Mouse (Mus musculus) lung, postnatal 0 days (tissue): ENCODE results near the gene Myl10. TPM values are rescaled to one million over a fixed set of nuclear protein-coding genes. Genes with fewer than 3 reads are reported as not detected.

Experiments
- ATAC-seq: fragments of 200-750 bp; cut with Nextera tagmentation; 2 replicates; pipeline ENCODE4 v1.8.0; 2017; ENCODE audit warnings: moderate library complexity
- DNase-seq: peaks from one replicate; pipeline ENCODE4 v3.0.0-alpha.2; 2016; ENCODE audit warnings: low spot score
- H3K27ac ChIP-seq: fragments of 300-500 bp; sonication (generic); 2 replicates; pipeline ENCODE4 v1.5.1; 2014; ENCODE audit warnings: antibody characterized with exemption, mild to moderate bottlenecking, low read length, mixed read lengths
- H3K27me3 ChIP-seq: fragments of 300-500 bp; sonication (generic); replicated peaks from 2 replicates; pipeline ENCODE4 v1.6.1; 2014; ENCODE audit warnings: low read length, mixed read lengths; ENCODE audit not compliant: insufficient read depth
- H3K36me3 ChIP-seq: fragments of 300-500 bp; sonication (generic); 2 replicates; pipeline ENCODE4 v1.6.1; 2014; ENCODE audit warnings: low read length, mixed read lengths; ENCODE audit not compliant: insufficient read depth
- H3K4me1 ChIP-seq: fragments of 300-500 bp; sonication (generic); 2 replicates; pipeline ENCODE4 v1.6.1; 2014; ENCODE audit warnings: antibody characterized with exemption, low read depth, low read length, mixed read lengths; ENCODE audit not compliant: insufficient read depth
- H3K4me2 ChIP-seq: fragments of 300-500 bp; sonication (generic); replicated peaks from 2 replicates; pipeline ENCODE4 v1.6.1; 2014; ENCODE audit warnings: low read depth, mild to moderate bottlenecking, low read length, moderate library complexity, mixed read lengths
- H3K4me3 ChIP-seq: fragments of 300-500 bp; sonication (generic); 2 replicates; pipeline ENCODE4 v1.5.1; 2014; ENCODE audit warnings: low read depth, low read length
- H3K9ac ChIP-seq: fragments of 300-500 bp; sonication (generic); replicated peaks from 2 replicates; pipeline ENCODE4 v1.6.1; 2014; ENCODE audit warnings: low read depth, mild to moderate bottlenecking
- H3K9me3 ChIP-seq: fragments of 300-500 bp; sonication (generic); 2 replicates; pipeline ENCODE4 v1.6.1; 2016; ENCODE audit warnings: low read length, mixed read lengths
- CTCF ChIP-seq: IDR thresholded peaks from 2 replicates; pipeline ENCODE4 v1.5.1; 2016; ENCODE audit warnings: antibody characterized with exemption, mild to moderate bottlenecking
- EP300 ChIP-seq: IDR thresholded peaks from 2 replicates; pipeline ENCODE4 v1.6.1; 2016; ENCODE audit warnings: antibody characterized with exemption, mild to moderate bottlenecking, control low read depth
- WGBS: fragments of 180-500 bp; shearing (Covaris S2); extraction: QIAGEN DNeasy Blood & Tissue Kit; methylation state at CpG from one replicate; pipeline ENCODE4 v1.1.7; 2014; 5-methylcytosine and 5-hydroxymethylcytosine counted together
- polyA plus RNA-seq: library from polyadenylated mRNA; unstranded; fragments of >200 nt; fragmentation: Nextera tagmentation; extraction: Ambion mirVana; gene quantifications from 2 replicates; pipeline ENCODE4 v1.2.1, GENCODE M21; 2015

The Myl10 gene
- polyA plus RNA-seq, 1 experiment from 2014 or later: not detected

DNA sequence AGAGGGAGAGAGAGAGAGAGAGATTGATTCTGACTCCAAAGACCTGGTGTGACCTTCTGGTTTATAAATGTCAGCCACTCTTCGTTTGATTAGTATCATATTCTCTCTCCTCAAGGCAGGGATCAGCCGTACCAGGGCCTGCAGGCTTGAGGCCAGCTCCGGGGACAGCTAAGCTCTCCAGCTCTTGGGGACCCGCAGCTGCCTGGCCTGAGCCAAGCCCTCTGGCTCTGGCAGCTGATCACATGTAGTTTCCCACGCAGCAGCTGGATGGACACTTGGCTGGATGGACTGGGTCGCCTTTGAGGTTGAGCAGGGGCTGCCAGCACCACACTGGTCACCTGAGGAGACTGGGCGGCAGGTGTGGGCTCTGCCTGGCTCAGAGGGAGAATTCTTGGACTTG is 5.4 kb upstream of the Myl10 start:
- no peak overlapping the region for H3K9ac ChIP-seq
- H3K36me3 ChIP-seq: no peaks in the 10 kb centered on the region
- no peak overlapping the region for H3K4me3 ChIP-seq
- no peak overlapping the region for H3K27ac ChIP-seq
- no peaks in the 10 kb centered on the region for H3K27me3 ChIP-seq
- WGBS: 49% methylated on average over 7 of the region's 7 CpGs
- DNase-seq: no peak
- ATAC-seq: no peak
- H3K4me2 ChIP-seq: no peak overlapping the region
- TF ChIP-seq EP300 (no peak), CTCF (no peak)
- no peaks in the 10 kb centered on the region for H3K4me1 ChIP-seq
- no peaks in the 10 kb centered on the region for H3K9me3 ChIP-seq

DNA sequence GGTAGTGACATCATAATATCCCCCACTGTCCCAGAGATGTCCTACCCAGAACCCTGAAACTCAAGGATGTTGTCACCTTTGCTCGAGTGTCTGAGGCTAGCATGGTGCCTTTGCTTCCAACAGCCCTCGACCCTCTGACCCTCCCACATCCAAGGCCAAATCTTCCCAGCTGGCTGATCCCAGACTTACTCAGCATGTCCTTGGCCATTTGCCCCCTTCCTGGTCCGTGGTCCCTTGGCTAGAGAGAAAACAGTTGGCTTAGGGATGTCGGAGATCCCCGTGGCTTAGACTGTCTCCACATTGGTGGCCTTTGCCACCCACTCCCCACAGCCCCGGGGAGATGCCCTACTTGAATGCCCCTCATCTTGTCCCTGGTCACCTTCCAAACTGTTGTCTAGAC is 4.1 kb upstream of the Myl10 start:
- Histone ChIP-seq H3K27me3 (no peaks in the 10 kb centered on the region), H3K27ac (no peak overlapping the region), H3K4me3 (no peak overlapping the region), H3K4me1 (no peaks in the 10 kb centered on the region), H3K36me3 (no peaks in the 10 kb centered on the region), H3K9me3 (no peaks in the 10 kb centered on the region), H3K9ac (no peak overlapping the region), H3K4me2 (no peak overlapping the region)
- ATAC-seq: no peak
- TF ChIP-seq CTCF (no peak), EP300 (no peak)
- 58% methylated on average over 6 of the region's 6 CpGs for WGBS
- no peak for DNase-seq

DNA sequence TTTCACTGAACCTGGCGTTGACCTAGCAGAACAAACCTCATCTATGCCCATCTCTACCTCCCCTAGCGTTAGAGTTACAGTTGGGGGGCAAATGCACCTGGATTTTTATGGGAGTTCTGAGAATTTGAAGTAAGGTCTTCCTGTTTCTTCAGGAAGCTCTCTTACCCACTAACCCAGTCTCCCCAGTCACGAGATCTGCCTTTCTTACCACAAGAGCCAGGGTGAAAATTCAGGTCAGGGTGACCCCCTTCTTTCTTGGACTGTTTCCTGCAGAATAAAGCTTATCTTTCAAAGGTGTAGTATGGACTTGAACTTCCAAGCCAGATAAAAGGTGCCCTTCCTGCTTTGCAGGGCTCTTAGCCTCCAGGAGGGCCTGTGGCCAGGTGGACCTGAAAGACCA is 1.8 kb upstream of the Myl10 start:
- DNase-seq: no peak
- no peak overlapping the region for H3K27ac ChIP-seq
- no peaks in the 10 kb centered on the region for H3K4me1 ChIP-seq
- no peaks in the 10 kb centered on the region for H3K9me3 ChIP-seq
- ATAC-seq: no peak
- no peaks in the 10 kb centered on the region for H3K36me3 ChIP-seq
- no peak for TF ChIP-seq EP300
- no peak overlapping the region for H3K9ac ChIP-seq
- 50% methylated on average over 3 of the region's 3 CpGs for WGBS
- no peaks in the 10 kb centered on the region for H3K27me3 ChIP-seq
- H3K4me2 ChIP-seq: no peak overlapping the region
- no peak overlapping the region for H3K4me3 ChIP-seq

DNA sequence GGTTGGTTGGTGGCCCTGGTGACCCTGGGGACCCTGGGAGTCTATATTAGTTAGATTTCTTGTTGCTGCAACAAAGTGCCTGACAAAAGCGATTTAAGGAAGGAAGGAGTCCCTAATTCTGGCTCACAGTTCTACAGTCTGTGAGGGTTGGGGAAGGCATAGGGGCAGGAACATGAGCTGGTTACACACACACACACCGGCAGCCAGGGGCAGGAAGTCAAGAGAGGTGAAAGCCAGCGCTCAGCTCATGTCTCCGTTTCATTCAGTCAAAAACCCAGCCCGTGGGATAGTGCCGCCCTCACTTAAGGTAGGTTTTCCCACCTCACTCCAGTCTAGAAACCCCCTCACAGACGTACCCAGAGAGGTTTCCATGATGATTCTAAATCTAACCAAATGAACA is 472 bp downstream of the Myl10 start:
- H3K27ac ChIP-seq: no peak overlapping the region
- 63% methylated on average over 7 of the region's 7 CpGs for WGBS
- TF ChIP-seq EP300 (no peak), CTCF (no peak)
- H3K4me1 ChIP-seq: no peaks in the 10 kb centered on the region
- H3K4me2 ChIP-seq: no peak overlapping the region
- H3K36me3 ChIP-seq: no peaks in the 10 kb centered on the region
- H3K4me3 ChIP-seq: no peak overlapping the region
- DNase-seq: no peak
- H3K9me3 ChIP-seq: no peaks in the 10 kb centered on the region
- H3K9ac ChIP-seq: no peak overlapping the region
- no peaks in the 10 kb centered on the region for H3K27me3 ChIP-seq
- no peak for ATAC-seq

DNA sequence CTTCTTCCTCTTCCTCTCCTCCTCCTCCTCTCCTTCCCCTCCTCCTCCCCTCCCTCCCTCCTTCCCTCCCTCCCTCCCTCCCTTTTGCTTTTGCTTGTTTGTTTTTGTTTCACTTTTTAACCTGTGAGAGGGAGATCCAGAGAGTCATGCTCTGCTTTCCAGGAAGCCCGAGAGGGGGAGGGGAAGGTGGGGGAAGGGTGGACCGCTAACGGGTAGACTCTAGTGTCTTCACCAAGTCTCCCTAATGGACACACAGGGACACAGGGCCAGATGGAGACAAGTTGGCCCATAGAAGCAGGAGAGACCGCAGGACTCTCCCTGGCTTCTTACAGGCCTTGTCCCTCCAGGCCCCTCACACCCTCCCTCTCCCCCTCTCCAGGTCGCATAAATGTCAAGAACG is 2.0 kb downstream of the Myl10 start:
- no peaks in the 10 kb centered on the region for H3K4me1 ChIP-seq
- no peak for TF ChIP-seq EP300
- TF ChIP-seq CTCF: no peak
- no peak overlapping the region for H3K27ac ChIP-seq
- H3K4me3 ChIP-seq: no peak overlapping the region
- no peaks in the 10 kb centered on the region for H3K9me3 ChIP-seq
- H3K27me3 ChIP-seq: no peaks in the 10 kb centered on the region
- ATAC-seq: no peak
- 46% methylated on average over 4 of the region's 6 CpGs for WGBS
- DNase-seq: no peak
- H3K9ac ChIP-seq: no peak overlapping the region
- H3K36me3 ChIP-seq: no peaks in the 10 kb centered on the region
- H3K4me2 ChIP-seq: no peak overlapping the region

DNA sequence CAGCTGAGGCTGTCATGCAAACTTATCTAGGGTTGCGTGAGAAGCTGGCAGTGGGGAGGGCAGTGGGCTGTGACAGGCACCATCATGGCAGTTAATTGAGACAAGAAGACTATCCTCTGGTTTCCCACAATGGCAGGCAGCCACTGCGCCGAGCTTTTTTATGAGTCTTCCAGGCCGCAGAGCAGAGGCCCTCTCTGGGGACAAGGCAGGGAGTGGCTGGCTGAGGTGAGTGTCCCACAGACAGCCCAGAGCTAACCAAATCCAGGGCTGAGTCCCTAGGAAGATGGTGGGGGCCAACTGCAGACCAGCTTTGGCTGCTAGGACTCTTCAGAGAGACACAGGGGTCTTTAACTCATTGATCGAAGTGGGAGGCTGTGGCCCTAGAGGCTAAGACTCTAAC is 3.6 kb downstream of the Myl10 start:
- DNase-seq: no peak
- no peak overlapping the region for H3K27ac ChIP-seq

DNA sequence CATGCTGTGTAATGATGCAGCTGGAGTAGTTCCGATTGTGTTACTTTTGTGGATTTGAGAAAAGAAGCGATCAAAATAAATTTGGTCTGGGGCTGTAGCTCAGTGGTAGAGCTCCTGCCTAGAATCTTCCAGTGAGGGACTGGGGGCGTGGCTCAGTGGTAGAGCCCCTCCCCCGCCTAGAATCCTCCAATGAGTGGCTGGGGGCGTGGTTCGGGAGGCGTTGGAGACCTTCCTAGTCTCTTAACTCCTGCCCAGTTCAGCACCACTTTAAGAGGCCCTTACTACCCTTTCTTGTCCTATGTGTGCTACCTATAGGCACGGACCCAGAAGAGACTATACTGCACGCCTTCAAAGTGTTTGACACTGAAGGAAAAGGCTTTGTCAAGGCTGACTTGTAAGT is 4.7 kb downstream of the Myl10 start:
- 72% methylated on average over 9 of the region's 9 CpGs for WGBS

More for the DNA sequence above, 3.6 kb downstream of the Myl10 start:
- 84% methylated on average over 5 of the region's 5 CpGs for WGBS
- no peak for ATAC-seq
- Histone ChIP-seq H3K4me1 (no peaks in the 10 kb centered on the region), H3K9me3 (no peaks in the 10 kb centered on the region), H3K9ac (no peak overlapping the region), H3K27me3 (no peaks in the 10 kb centered on the region), H3K4me3 (no peak overlapping the region), H3K4me2 (no peak overlapping the region), H3K36me3 (no peaks in the 10 kb centered on the region)
- no peak for TF ChIP-seq CTCF

More for the DNA sequence above, 4.7 kb downstream of the Myl10 start:
- Histone ChIP-seq H3K4me3 (no peak overlapping the region), H3K27ac (no peak overlapping the region), H3K27me3 (no peaks in the 10 kb centered on the region), H3K4me1 (no peaks in the 10 kb centered on the region), H3K36me3 (no peaks in the 10 kb centered on the region), H3K4me2 (no peak overlapping the region), H3K9ac (no peak overlapping the region), H3K9me3 (no peaks in the 10 kb centered on the region)
- ATAC-seq (no peak), DNase-seq (no peak)
- TF ChIP-seq CTCF: no peak
- TF ChIP-seq EP300: no peak
